Mouse (Mus musculus) heart, adult 2 months (tissue): ENCODE data around the gene Wwc2. TPM values are rescaled to one million over a fixed set of nuclear protein-coding genes. Genes with fewer than 3 reads are reported as not detected.

Experiments used
- DNase-seq, 2 experiments: peaks; one replicate each; pipeline ENCODE4 v3.0.0; 2021
- H3K27ac ChIP-seq: fragments of 200-600 bp; 2 replicates; pipeline ENCODE4 v1.8.1; 2022
- H3K27me3 ChIP-seq: fragments of 200-500 bp; 2 replicates; pipeline ENCODE4 v1.6.1; 2012; ENCODE audit warnings: mild to moderate bottlenecking, low read length, inconsistent platforms, mixed read lengths; ENCODE audit not compliant: control insufficient read depth, insufficient read depth
- H3K36me3 ChIP-seq: fragments of 200-500 bp; 2 replicates; pipeline ENCODE4 v1.6.1; 2012; ENCODE audit warnings: low read length, inconsistent platforms; ENCODE audit not compliant: control insufficient read depth, insufficient read depth
- H3K4me1 ChIP-seq: fragments of 200-500 bp; 2 replicates; pipeline ENCODE4 v1.6.1; 2011; ENCODE audit warnings: low read length; ENCODE audit not compliant: control insufficient read depth, insufficient read depth
- H3K4me3 ChIP-seq: fragments of 200-600 bp; 2 replicates; pipeline ENCODE4 v1.8.1; 2022
- H3K79me2 ChIP-seq: fragments of 200-500 bp; replicated peaks from 2 replicates; pipeline ENCODE4 v1.6.1; 2012; ENCODE audit warnings: mild to moderate bottlenecking, inconsistent platforms, low read length, moderate library complexity, mixed read lengths; ENCODE audit not compliant: control insufficient read depth, insufficient read depth
- H3K9ac ChIP-seq: fragments of 200-500 bp; 2 replicates; pipeline ENCODE4 v1.6.1; 2012; ENCODE audit warnings: low read depth, mild to moderate bottlenecking, control low read depth, inconsistent platforms, low read length, mixed read lengths
- CTCF ChIP-seq: fragments of 200-600 bp; IDR thresholded peaks from 2 replicates; pipeline ENCODE4 v1.8.1; 2022; ENCODE audit warnings: antibody characterized with exemption, mild to moderate bottlenecking, moderate library complexity
- EP300 ChIP-seq: fragments of 200-500 bp; IDR thresholded peaks from 2 replicates; pipeline ENCODE4 v1.6.1; 2011; ENCODE audit warnings: low read depth, low read length, control low read depth; ENCODE audit not compliant: insufficient read depth
- POLR2A ChIP-seq: fragments of 200-500 bp; IDR thresholded peaks from 2 replicates; pipeline ENCODE4 v1.6.1; 2011; ENCODE audit warnings: mild to moderate bottlenecking, low read depth, low read length, control low read depth; ENCODE audit not compliant: insufficient read depth
- WGBS: fragments of 180-500 bp; shearing (Covaris S2); methylation state at CpG from one replicate; pipeline ENCODE4 v1.1.7; 2018; 5-methylcytosine and 5-hydroxymethylcytosine counted together
- intact Hi-C: fragments of 180-260 bp; cut with DNase I; formaldehyde crosslinking; loops from one replicate; pipeline ENCODE4 v1.15.1; 2025
- polyA plus RNA-seq: library from polyadenylated mRNA; depleted of rRNA; stranded (reverse); fragments of >200 nt; gene quantifications from 2 replicates; pipeline ENCODE4 v1.2.3, GENCODE M21; 2012
- total RNA-seq, 2 experiments: library from RNA; stranded (reverse); gene quantifications; 2 replicates each; pipeline ENCODE4 v1.2.3; 2021

The Wwc2 gene
- total and polyA plus RNA-seq, 3 experiments = 8.3 to 26.9 (median 25.2) TPM

GRCm38 (mm10) chr8:47899891-47900290 lies 90.8 kb downstream of the Wwc2 start:
- Histone ChIP-seq H3K79me2 (peaks cover 2% of the 10 kb centered on the region; the same call in 1 of the 2 replicates), H3K4me1 (peaks cover 5% of the 10 kb centered on the region), H3K27ac (no peak overlapping the region), H3K9ac (no peak overlapping the region), H3K36me3 (0 out of 2 replicates have a peak, but pooled peaks cover 3% of the 10 kb centered on the region), H3K4me3 (no peak overlapping the region), H3K27me3 (no peaks in the 10 kb centered on the region)
- intact Hi-C loops = no loop called here
- no peak for TF ChIP-seq POLR2A
- TF ChIP-seq EP300 = no peak
- TF ChIP-seq CTCF = no peak
- DNase-seq = no peak
- WGBS = 97% methylated on average over 3 of the region's 3 CpGs

GRCm38 (mm10) chr8:47892419-47892818 lies 98.3 kb downstream of the Wwc2 start:
- 97% methylated on average over 3 of the region's 3 CpGs for WGBS
- Histone ChIP-seq H3K79me2 (no peaks in the 10 kb centered on the region), H3K36me3 (no peaks in the 10 kb centered on the region), H3K27me3 (no peaks in the 10 kb centered on the region), H3K9ac (no peak overlapping the region), H3K4me3 (no peak overlapping the region), H3K27ac (no peak overlapping the region), H3K4me1 (no peaks in the 10 kb centered on the region)
- TF ChIP-seq POLR2A = no peak
- TF ChIP-seq CTCF = no peak
- TF ChIP-seq EP300 = no peak
- no peak for DNase-seq
- intact Hi-C loops = no loop called here

GRCm38 (mm10) chr8:47891641-47892040 lies 99.1 kb downstream of the Wwc2 start:
- no peaks in the 10 kb centered on the region for H3K79me2 ChIP-seq
- H3K27me3 ChIP-seq = no peaks in the 10 kb centered on the region
- no peak overlapping the region for H3K27ac ChIP-seq
- WGBS = 76% methylated on average over 13 of the region's 13 CpGs
- no peak overlapping the region for H3K9ac ChIP-seq
- H3K4me3 ChIP-seq = no peak overlapping the region
- no peaks in the 10 kb centered on the region for H3K4me1 ChIP-seq
- no peaks in the 10 kb centered on the region for H3K36me3 ChIP-seq
- TF ChIP-seq CTCF (no peak), EP300 (no peak), POLR2A (no peak)
- peak in 1 of 2 experiments; percentile 10 for DNase-seq
- intact Hi-C loops = no loop called here

GRCm38 (mm10) chr8:47890814-47891210 lies 99.9 kb downstream of the Wwc2 start:
- no peaks in the 10 kb centered on the region for H3K79me2 ChIP-seq
- H3K27ac ChIP-seq = no peak overlapping the region
- H3K4me1 ChIP-seq = no peaks in the 10 kb centered on the region
- intact Hi-C loops = no loop called here
- TF ChIP-seq POLR2A (no peak), CTCF (no peak), EP300 (no peak)
- no peaks in the 10 kb centered on the region for H3K27me3 ChIP-seq
- no peak for DNase-seq
- H3K9ac ChIP-seq = no peak overlapping the region
- 89% methylated on average over 13 of the region's 13 CpGs for WGBS
- H3K4me3 ChIP-seq = no peak overlapping the region
- H3K36me3 ChIP-seq = no peaks in the 10 kb centered on the region

- Histone ChIP-seq H3K79me2 (no peaks in the 10 kb centered on the region), H3K4me1 (no peaks in the 10 kb centered on the region), H3K36me3 (no peaks in the 10 kb centered on the region), H3K9ac (no peak overlapping the region), H3K4me3 (no peak overlapping the region), H3K27me3 (no peaks in the 10 kb centered on the region), H3K27ac (no peak overlapping the region)
- intact Hi-C loops = no loop called here
- TF ChIP-seq CTCF = no peak
- TF ChIP-seq EP300 = no peak
- no peak for TF ChIP-seq POLR2A
- 75% methylated on average over 23 of the region's 23 CpGs for WGBS
- DNase-seq = peak in 1 of 2 experiments; percentile 11
Observed at GRCm38 (mm10) chr8:47889936-47890813, 100.5 kb downstream of the Wwc2 start.

GRCm38 (mm10) chr8:47888841-47889570 lies 101.7 kb downstream of the Wwc2 start:
- Histone ChIP-seq H3K4me3 (no peak overlapping the region), H3K27ac (no peak overlapping the region), H3K36me3 (no peaks in the 10 kb centered on the region), H3K79me2 (no peaks in the 10 kb centered on the region), H3K27me3 (no peaks in the 10 kb centered on the region), H3K4me1 (no peaks in the 10 kb centered on the region), H3K9ac (no peak overlapping the region)
- TF ChIP-seq CTCF = no peak
- no peak for TF ChIP-seq POLR2A
- no peak for TF ChIP-seq EP300
- WGBS = 71% methylated on average over 11 of the region's 11 CpGs
- intact Hi-C loops = no loop called here
- DNase-seq = peak in 1 of 2 experiments; percentile 12
